Mouse (Mus musculus): Measurements from ENCODE around the gene Fos. TPM values are rescaled to one million over a fixed set of nuclear protein-coding genes. Genes with fewer than 3 reads are reported as not detected.
A peak's percentile ranks its signal among the peaks of the same experiment; 100 is the strongest.

Gene Fos
- total RNA-seq, 1 experiment = 10.3 TPM

GRCm38 (mm10) chr12:85484655-85485054 lies 11.0 kb downstream of the Fos start:
- TF ChIP-seq ZC3H11A (IDR thresholded peaks at IDR 0.05; ENCODE audit: borderline replicate concordance, low read depth, low read length) = no peak
- H3K27ac ChIP-seq (ENCODE audit: insufficient read depth, low read depth, low read length, poor library complexity, severe bottlenecking) = no peak overlapping the region
- peaks cover 0 to 5% of the 10 kb centered on the region in 2 experiments; a peak in 1 of 4 replicates for H3K4me1 ChIP-seq (ENCODE audit: control insufficient read depth in 2 of 2, insufficient read depth in 2 of 2, low read length in 2 of 2, poor library complexity in 1 of 2)
- in situ Hi-C loops (cut with MboI; ENCODE audit: low sequenced_read_pairs in 2 of 2, unreplicated experiment in 2 of 2) = loop anchor here (10.0 kb wide), 2 partner anchors 120 to 140 kb away; no protein-coding TSS in a partner anchor
- H3K9me3 ChIP-seq (ENCODE audit: control insufficient read depth, insufficient read depth, low read depth, low read length) = no peaks in the 10 kb centered on the region
- no peak overlapping the region for H3K9ac ChIP-seq (ENCODE audit: insufficient read depth, low read depth, low read length, poor library complexity, severe bottlenecking)
- no peaks in the 10 kb centered on the region for H3K36me3 ChIP-seq (ENCODE audit: control insufficient read depth, insufficient read depth, low read length, poor library complexity, severe bottlenecking)
- DNase-seq (ENCODE audit: low read depth, low spot score) = no peak
- H3K4me3 ChIP-seq (ENCODE audit: insufficient read depth in 1 of 2, low read depth in 1 of 2, low read length in 2 of 2, poor library complexity in 1 of 2, severe bottlenecking in 1 of 2) = no peak overlapping the region

GRCm38 (mm10) chr12:85485890-85486765 lies 12.4 kb downstream of the Fos start:
- Histone ChIP-seq H3K4me3 (ENCODE audit: insufficient read depth in 1 of 2, low read depth in 1 of 2, low read length in 2 of 2, poor library complexity in 1 of 2, severe bottlenecking in 1 of 2) (peak overlapping the region; percentile 63 to 72), H3K36me3 (ENCODE audit: control insufficient read depth, insufficient read depth, low read length, poor library complexity, severe bottlenecking) (no peaks in the 10 kb centered on the region), H3K27ac (ENCODE audit: insufficient read depth, low read depth, low read length, poor library complexity, severe bottlenecking) (no peak overlapping the region), H3K9ac (ENCODE audit: insufficient read depth, low read depth, low read length, poor library complexity, severe bottlenecking) (peak overlapping the region; percentile 79), H3K9me3 (ENCODE audit: control insufficient read depth, insufficient read depth, low read depth, low read length) (no peaks in the 10 kb centered on the region), H3K4me1 (ENCODE audit: control insufficient read depth in 2 of 2, insufficient read depth in 2 of 2, low read length in 2 of 2, poor library complexity in 1 of 2) (peaks cover 0 to 5% of the 10 kb centered on the region in 2 experiments; a peak in 1 of 4 replicates)
- in situ Hi-C loops (cut with MboI; ENCODE audit: low sequenced_read_pairs in 2 of 2, unreplicated experiment in 2 of 2) = loop anchor here (10.0 kb wide), 2 partner anchors 121 to 141 kb away; no protein-coding TSS in a partner anchor
- DNase-seq (ENCODE audit: low read depth, low spot score) = peak; percentile 88
- TF ChIP-seq HCFC1 (IDR thresholded peaks at IDR 0.05; ENCODE audit: borderline replicate concordance, insufficient read depth, low read length) (0 out of 2 replicates have a peak, but pooled peaks have one; percentile 21), ZNF384 (IDR thresholded peaks at IDR 0.05; ENCODE audit: low read depth, low read length) (no peak), ZC3H11A (IDR thresholded peaks at IDR 0.05; ENCODE audit: borderline replicate concordance, low read depth, low read length) (no peak)

GRCm38 (mm10) chr12:85486766-85487069 lies 13.0 kb downstream of the Fos start:
- TF ChIP-seq CHD2 (IDR thresholded peaks at IDR 0.05; ENCODE audit: low read depth, low read length) = no peak
- TF ChIP-seq ZNF384 (IDR thresholded peaks at IDR 0.05; ENCODE audit: low read depth, low read length) = no peak
- no peak for TF ChIP-seq HCFC1 (IDR thresholded peaks at IDR 0.05; ENCODE audit: borderline replicate concordance, insufficient read depth, low read length)
- no peak for TF ChIP-seq MAFK (IDR thresholded peaks at IDR 0.05; ENCODE audit: insufficient read depth, low read depth, low read length)
- TF ChIP-seq ZC3H11A (IDR thresholded peaks at IDR 0.05; ENCODE audit: borderline replicate concordance, low read depth, low read length) = no peak
- no peak for DNase-seq (ENCODE audit: low read depth, low spot score)
- in situ Hi-C loops (cut with MboI; ENCODE audit: low sequenced_read_pairs in 2 of 2, unreplicated experiment in 2 of 2) = loop anchor here (10.0 kb wide), 2 partner anchors 122 to 142 kb away; no protein-coding TSS in a partner anchor
- Histone ChIP-seq H3K4me3 (ENCODE audit: insufficient read depth in 1 of 2, low read depth in 1 of 2, low read length in 2 of 2, poor library complexity in 1 of 2, severe bottlenecking in 1 of 2) (peak overlapping the region; percentile 63 to 72; a peak in 2 of 4 replicates), H3K9ac (ENCODE audit: insufficient read depth, low read depth, low read length, poor library complexity, severe bottlenecking) (no peak overlapping the region), H3K9me3 (ENCODE audit: control insufficient read depth, insufficient read depth, low read depth, low read length) (no peaks in the 10 kb centered on the region), H3K36me3 (ENCODE audit: control insufficient read depth, insufficient read depth, low read length, poor library complexity, severe bottlenecking) (no peaks in the 10 kb centered on the region), H3K4me1 (ENCODE audit: control insufficient read depth in 2 of 2, insufficient read depth in 2 of 2, low read length in 2 of 2, poor library complexity in 1 of 2) (peaks cover 0 to 5% of the 10 kb centered on the region in 2 experiments; a peak in 1 of 4 replicates), H3K27ac (ENCODE audit: insufficient read depth, low read depth, low read length, poor library complexity, severe bottlenecking) (no peak overlapping the region)

- no peak overlapping the region for H3K27ac ChIP-seq (ENCODE audit: insufficient read depth, low read depth, low read length, poor library complexity, severe bottlenecking)
- in situ Hi-C loops (cut with MboI; ENCODE audit: low sequenced_read_pairs in 2 of 2, unreplicated experiment in 2 of 2) = loop anchor here (10.0 kb wide), 2 partner anchors 123 to 143 kb away; no protein-coding TSS in a partner anchor
- peak; percentile 64 for DNase-seq (ENCODE audit: low read depth, low spot score)
- no peaks in the 10 kb centered on the region for H3K36me3 ChIP-seq (ENCODE audit: control insufficient read depth, insufficient read depth, low read length, poor library complexity, severe bottlenecking)
- H3K4me3 ChIP-seq (ENCODE audit: insufficient read depth in 1 of 2, low read depth in 1 of 2, low read length in 2 of 2, poor library complexity in 1 of 2, severe bottlenecking in 1 of 2) = no peak overlapping the region
- no peak for TF ChIP-seq HCFC1 (IDR thresholded peaks at IDR 0.05; ENCODE audit: borderline replicate concordance, insufficient read depth, low read length)
- TF ChIP-seq ZC3H11A (IDR thresholded peaks at IDR 0.05; ENCODE audit: borderline replicate concordance, low read depth, low read length) = peak; percentile 91
- H3K4me1 ChIP-seq (ENCODE audit: control insufficient read depth in 2 of 2, insufficient read depth in 2 of 2, low read length in 2 of 2, poor library complexity in 1 of 2) = peaks cover 0 to 9% of the 10 kb centered on the region in 2 experiments; a peak in 1 of 4 replicates
- H3K9me3 ChIP-seq (ENCODE audit: control insufficient read depth, insufficient read depth, low read depth, low read length) = no peaks in the 10 kb centered on the region
- no peak overlapping the region for H3K9ac ChIP-seq (ENCODE audit: insufficient read depth, low read depth, low read length, poor library complexity, severe bottlenecking)
These were observed 14.0 kb downstream of the Fos start for GRCm38 (mm10) chr12:85487545-85488141.

Data from ES-E14 (cell line).